Mouse (Mus musculus): ENCODE measurements around the gene Akap5. TPM values are rescaled to one million over a fixed set of nuclear protein-coding genes. Genes with fewer than 3 reads are reported as not detected.
A peak's percentile ranks its signal among the peaks of the same experiment; 100 is the strongest.

Akap5 gene
- polyA plus RNA-seq, 1 experiment from 2014 or later, result 12.1 TPM

DNA sequence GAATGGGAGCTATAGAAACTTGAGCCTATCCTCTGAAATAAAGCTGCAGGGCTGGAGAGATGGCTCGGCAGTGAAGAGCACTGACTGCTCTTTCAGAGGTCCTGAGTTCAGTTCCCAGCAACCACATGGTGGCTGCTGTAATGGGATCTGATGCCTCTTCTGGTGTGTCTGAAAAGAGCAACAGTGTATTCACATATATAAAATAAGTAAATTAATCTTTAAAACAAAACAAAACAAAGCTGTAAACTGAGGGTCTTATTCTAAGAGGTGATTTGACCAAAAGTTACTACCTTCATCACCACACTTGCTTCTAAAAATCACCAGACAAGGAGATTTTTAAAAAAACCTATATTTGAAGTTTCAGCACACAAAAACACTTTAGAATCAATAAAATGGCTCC, 36.2 kb downstream of the Akap5 start:
- Histone ChIP-seq H3K36me3 (replicated peaks; ENCODE audit: control insufficient read depth, insufficient read depth) (no peaks in the 10 kb centered on the region), H3K4me1 (replicated peaks; ENCODE audit: control insufficient read depth, insufficient read depth, low read length) (peaks cover 3% of the 10 kb centered on the region; the same call in 1 of the 2 replicates), H3K9ac (no peak overlapping the region), H3K4me3 (replicated peaks; ENCODE audit: low read length) (no peak overlapping the region), H3K27ac (no peak overlapping the region), H3K9me3 (ENCODE audit: control insufficient read depth, low read length) (no peaks in the 10 kb centered on the region), H3K4me2 (replicated peaks) (no peak overlapping the region), H3K27me3 (ENCODE audit: control insufficient read depth, insufficient read depth, low read length) (no peaks in the 10 kb centered on the region)
- 40% methylated on average over 1 of the region's 1 CpGs for WGBS
- DNase-seq (ENCODE audit: low spot score), result no peak
- ATAC-seq (ENCODE audit: low FRiP score), result no peak

DNA sequence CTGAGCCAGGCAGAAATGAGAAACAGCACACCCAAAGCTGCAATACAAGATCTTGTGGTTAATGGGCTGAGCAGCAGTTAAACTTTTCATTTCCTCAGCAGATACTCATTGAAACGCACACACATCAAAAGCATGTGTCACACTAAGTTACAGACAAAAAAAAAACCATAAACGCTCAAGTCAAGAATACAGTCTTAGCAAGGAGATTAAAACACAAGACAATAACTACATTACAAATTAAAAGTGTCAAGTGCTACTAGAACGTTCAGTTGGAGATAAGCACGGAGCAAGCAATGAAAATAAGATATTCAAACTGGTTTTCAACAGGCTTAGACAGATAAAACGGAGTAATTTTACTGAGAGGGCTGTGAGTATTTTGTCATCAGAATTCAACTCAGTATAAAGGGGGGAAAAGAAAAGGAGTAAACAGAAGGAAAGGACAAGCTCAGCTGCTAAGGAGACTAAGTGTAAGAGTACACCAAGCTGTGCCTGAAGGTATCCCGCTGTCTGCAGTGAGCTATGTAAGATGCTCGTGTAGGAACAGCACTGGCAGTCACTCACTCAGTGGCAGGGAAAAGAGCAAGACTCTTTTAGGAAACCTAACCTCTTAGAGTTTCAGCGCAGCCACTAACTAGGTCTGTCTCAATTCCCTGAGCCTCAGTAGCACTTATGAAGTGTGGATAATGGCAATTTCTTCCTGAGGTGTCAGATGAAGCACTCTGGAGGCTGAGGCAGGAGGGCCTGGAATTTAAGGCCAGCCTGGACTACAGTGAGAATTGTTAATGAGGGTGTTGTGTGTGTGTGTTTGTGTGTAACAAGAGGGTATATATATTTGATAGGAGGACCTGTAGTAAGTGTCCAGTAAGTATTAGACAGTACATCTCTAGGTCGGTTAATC, 37.0 kb downstream of the Akap5 start:
- Histone ChIP-seq H3K4me1 (replicated peaks; ENCODE audit: control insufficient read depth, insufficient read depth, low read length) (peaks cover 9% of the 10 kb centered on the region; the same call in 1 of the 2 replicates), H3K36me3 (replicated peaks; ENCODE audit: control insufficient read depth, insufficient read depth) (no peaks in the 10 kb centered on the region), H3K4me2 (replicated peaks) (no peak overlapping the region), H3K9ac (no peak overlapping the region), H3K4me3 (replicated peaks; ENCODE audit: low read length) (no peak overlapping the region), H3K27ac (no peak overlapping the region), H3K9me3 (ENCODE audit: control insufficient read depth, low read length) (no peaks in the 10 kb centered on the region), H3K27me3 (ENCODE audit: control insufficient read depth, insufficient read depth, low read length) (no peaks in the 10 kb centered on the region)
- ATAC-seq (ENCODE audit: low FRiP score) (no peak), DNase-seq (ENCODE audit: low spot score) (no peak)
- WGBS, result 81% methylated on average over 9 of the region's 9 CpGs

DNA sequence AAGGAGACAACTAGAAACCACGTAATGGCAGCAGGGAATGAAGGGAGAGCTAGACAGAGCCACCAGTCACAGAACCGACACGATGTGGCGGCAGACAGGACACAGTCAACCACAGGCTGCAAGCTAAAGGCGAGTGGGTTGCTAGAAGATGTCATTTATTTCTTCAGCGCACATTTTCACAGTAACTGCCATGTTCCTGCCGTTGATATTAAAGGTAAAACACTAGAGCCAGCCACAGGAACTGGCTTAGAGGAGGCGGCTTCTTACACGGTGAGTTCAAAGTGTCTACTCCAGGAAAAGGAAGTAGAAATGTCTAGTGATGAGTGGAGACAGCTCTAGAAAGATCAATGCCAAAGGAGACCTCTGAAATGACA, 37.6 kb downstream of the Akap5 start:
- H3K36me3 ChIP-seq (replicated peaks; ENCODE audit: control insufficient read depth, insufficient read depth), result no peaks in the 10 kb centered on the region
- H3K4me2 ChIP-seq (replicated peaks), result no peak overlapping the region
- peaks cover 15% of the 10 kb centered on the region for H3K4me1 ChIP-seq (replicated peaks; ENCODE audit: control insufficient read depth, insufficient read depth, low read length)
- H3K9me3 ChIP-seq (ENCODE audit: control insufficient read depth, low read length), result no peaks in the 10 kb centered on the region
- no peaks in the 10 kb centered on the region for H3K27me3 ChIP-seq (ENCODE audit: control insufficient read depth, insufficient read depth, low read length)
- H3K9ac ChIP-seq, result no peak overlapping the region
- WGBS, result 90% methylated on average over 9 of the region's 9 CpGs
- H3K27ac ChIP-seq, result no peak overlapping the region
- no peak for DNase-seq (ENCODE audit: low spot score)
- no peak overlapping the region for H3K4me3 ChIP-seq (replicated peaks; ENCODE audit: low read length)
- ATAC-seq (ENCODE audit: low FRiP score), result no peak

DNA sequence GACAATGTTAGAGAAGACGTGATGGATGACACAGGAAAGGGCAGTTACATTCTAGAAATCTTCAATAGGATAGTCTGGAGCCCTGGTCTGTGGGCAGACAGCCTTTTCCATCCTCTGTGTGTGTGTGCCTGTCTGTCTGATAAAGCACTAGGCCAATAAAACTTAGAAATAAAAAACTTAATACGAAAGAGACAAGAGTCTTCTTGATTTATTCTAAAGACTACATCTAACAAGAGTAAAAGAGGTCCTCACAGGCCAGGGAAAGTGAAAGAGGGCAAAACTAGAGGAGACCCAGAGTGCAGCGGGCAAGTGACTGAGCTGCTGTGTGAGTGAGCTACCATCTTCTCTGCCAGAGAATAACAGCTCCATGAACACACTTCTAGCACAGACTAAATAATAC, 41.6 kb downstream of the Akap5 start:
- H3K4me1 ChIP-seq (replicated peaks; ENCODE audit: control insufficient read depth, insufficient read depth, low read length), result peaks cover 28% of the 10 kb centered on the region
- no peaks in the 10 kb centered on the region for H3K9me3 ChIP-seq (ENCODE audit: control insufficient read depth, low read length)
- H3K9ac ChIP-seq, result 0 out of 2 replicates have a peak overlapping the region, but pooled peaks have one; percentile 20
- H3K36me3 ChIP-seq (replicated peaks; ENCODE audit: control insufficient read depth, insufficient read depth), result no peaks in the 10 kb centered on the region
- no peak overlapping the region for H3K4me2 ChIP-seq (replicated peaks)
- DNase-seq (ENCODE audit: low spot score), result no peak
- ATAC-seq (ENCODE audit: low FRiP score), result no peak
- WGBS, result 87% methylated on average over 3 of the region's 3 CpGs
- H3K4me3 ChIP-seq (replicated peaks; ENCODE audit: low read length), result no peak overlapping the region
- H3K27me3 ChIP-seq (ENCODE audit: control insufficient read depth, insufficient read depth, low read length), result no peaks in the 10 kb centered on the region
- H3K27ac ChIP-seq, result no peak overlapping the region

DNA sequence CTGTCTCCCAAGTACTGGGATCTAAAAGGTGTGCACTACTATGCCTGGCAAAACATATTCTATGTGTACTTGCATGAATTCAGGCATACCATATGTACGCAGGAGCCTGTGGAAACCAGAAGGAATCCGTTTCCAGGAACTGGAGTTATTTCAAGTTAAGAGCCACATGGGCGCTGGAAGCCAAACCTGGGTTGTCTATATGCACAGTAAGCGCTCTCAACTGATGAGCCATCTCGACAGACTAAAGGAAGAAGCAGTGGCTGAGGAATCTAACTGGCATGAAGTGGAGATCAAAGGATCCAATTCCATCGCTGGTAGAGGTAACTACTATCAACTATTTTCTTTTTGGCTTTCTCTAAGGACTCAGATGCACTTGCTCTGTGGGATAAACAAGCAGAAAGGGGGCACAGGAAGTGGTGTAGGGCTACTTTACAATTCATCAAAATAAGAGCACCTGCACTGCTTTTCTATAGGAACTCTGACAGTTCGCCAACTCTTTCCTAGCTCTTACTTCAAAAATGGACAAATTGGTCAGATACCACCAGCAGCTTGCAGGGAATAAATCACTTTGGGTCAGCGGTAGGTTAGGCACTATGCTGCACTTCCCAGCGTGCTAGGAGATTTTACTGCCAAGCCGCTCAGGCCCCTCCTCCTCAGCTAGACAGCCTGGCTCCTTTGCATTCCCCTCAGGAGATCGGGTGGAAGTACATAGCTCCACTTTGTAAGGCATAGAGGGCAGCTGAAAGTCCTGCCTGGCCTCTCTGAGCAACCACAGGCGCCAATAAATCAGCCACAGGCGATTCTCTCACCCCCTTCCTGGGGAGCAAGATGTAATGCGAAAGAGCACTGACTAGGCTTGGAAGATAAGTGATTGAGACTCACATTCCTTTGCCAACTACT, 42.7 kb downstream of the Akap5 start:
- peak overlapping the region; percentile 7; the same call in 1 of the 2 replicates for H3K27ac ChIP-seq
- no peak for ATAC-seq (ENCODE audit: low FRiP score)
- 25% methylated on average over 14 of the region's 14 CpGs for WGBS
- H3K27me3 ChIP-seq (ENCODE audit: control insufficient read depth, insufficient read depth, low read length), result no peaks in the 10 kb centered on the region
- H3K4me3 ChIP-seq (replicated peaks; ENCODE audit: low read length), result peak overlapping the region; percentile 96; the same call in 1 of the 2 replicates
- no peaks in the 10 kb centered on the region for H3K36me3 ChIP-seq (replicated peaks; ENCODE audit: control insufficient read depth, insufficient read depth)
- H3K4me2 ChIP-seq (replicated peaks), result peak overlapping the region; percentile 86
- H3K9ac ChIP-seq, result peak overlapping the region; percentile 99
- H3K4me1 ChIP-seq (replicated peaks; ENCODE audit: control insufficient read depth, insufficient read depth, low read length), result peaks cover 35% of the 10 kb centered on the region
- no peak for DNase-seq (ENCODE audit: low spot score)
- H3K9me3 ChIP-seq (ENCODE audit: control insufficient read depth, low read length), result no peaks in the 10 kb centered on the region

DNA sequence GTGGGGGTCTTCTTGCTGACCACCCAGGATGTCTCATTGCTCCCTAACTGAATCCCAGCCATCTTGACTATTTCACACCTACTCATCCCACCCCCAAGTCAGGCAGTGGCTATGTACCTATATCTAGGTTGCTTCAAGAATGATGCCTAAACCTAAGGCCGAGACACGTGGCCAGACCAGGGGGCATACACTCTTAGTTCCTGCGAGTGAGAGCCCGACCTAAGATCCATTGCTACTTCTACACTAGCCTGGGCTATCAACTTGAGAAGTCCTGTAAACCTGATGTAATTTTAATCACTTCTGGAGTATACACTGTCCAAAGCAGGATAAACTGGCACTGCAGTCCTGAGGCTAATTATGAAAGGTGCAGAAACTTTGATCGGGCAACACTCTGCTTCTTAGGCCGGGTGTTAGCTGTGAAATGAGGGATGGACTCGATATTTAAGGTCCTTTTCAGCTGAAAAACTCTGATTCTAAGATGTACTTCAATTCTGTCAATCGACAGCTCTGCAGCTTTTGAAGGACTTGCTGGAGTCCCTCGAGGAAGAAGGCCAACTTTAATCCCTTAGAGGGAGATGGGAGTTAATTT, 43.6 kb downstream of the Akap5 start:
- ATAC-seq (ENCODE audit: low FRiP score) (no peak), DNase-seq (ENCODE audit: low spot score) (no peak)
- Histone ChIP-seq H3K27me3 (ENCODE audit: control insufficient read depth, insufficient read depth, low read length) (no peaks in the 10 kb centered on the region), H3K4me3 (replicated peaks; ENCODE audit: low read length) (peak overlapping the region; percentile 96), H3K4me2 (replicated peaks) (peak overlapping the region; percentile 86), H3K9me3 (ENCODE audit: control insufficient read depth, low read length) (no peaks in the 10 kb centered on the region), H3K36me3 (replicated peaks; ENCODE audit: control insufficient read depth, insufficient read depth) (no peaks in the 10 kb centered on the region), H3K4me1 (replicated peaks; ENCODE audit: control insufficient read depth, insufficient read depth, low read length) (peaks cover 36% of the 10 kb centered on the region), H3K9ac (peak overlapping the region; percentile 99), H3K27ac (peak overlapping the region; percentile 98)
- WGBS, result 10% methylated on average over 9 of the region's 9 CpGs

DNA sequence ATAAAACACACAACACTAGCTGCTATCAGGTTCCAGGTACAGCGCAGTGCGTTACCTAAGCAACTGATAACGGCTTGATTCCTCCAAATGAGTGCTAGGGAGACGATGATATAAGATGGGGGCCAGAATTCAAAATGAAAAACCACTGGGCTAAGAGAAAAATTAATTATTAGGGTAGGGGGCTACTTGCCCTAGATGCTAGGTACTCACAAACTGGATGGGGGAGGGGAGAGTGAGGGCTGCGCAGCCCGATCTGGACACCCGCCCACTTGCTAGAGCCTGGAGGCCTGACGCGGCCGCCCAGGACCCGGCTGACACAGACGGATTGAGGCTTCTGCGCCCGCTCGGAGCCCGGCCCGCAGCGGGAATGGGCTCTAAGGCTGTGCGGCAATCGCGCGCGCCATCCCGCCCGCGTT, 44.1 kb downstream of the Akap5 start:
- Histone ChIP-seq H3K4me1 (replicated peaks; ENCODE audit: control insufficient read depth, insufficient read depth, low read length) (peaks cover 36% of the 10 kb centered on the region), H3K9me3 (ENCODE audit: control insufficient read depth, low read length) (no peaks in the 10 kb centered on the region), H3K4me3 (replicated peaks; ENCODE audit: low read length) (peak overlapping the region; percentile 96), H3K4me2 (replicated peaks) (peak overlapping the region; percentile 86), H3K27me3 (ENCODE audit: control insufficient read depth, insufficient read depth, low read length) (no peaks in the 10 kb centered on the region), H3K27ac (peak overlapping the region; percentile 98), H3K9ac (peak overlapping the region; percentile 99), H3K36me3 (replicated peaks; ENCODE audit: control insufficient read depth, insufficient read depth) (no peaks in the 10 kb centered on the region)
- 0% methylated on average over 26 of the region's 26 CpGs for WGBS
- DNase-seq (ENCODE audit: low spot score) (peak; percentile 71), ATAC-seq (ENCODE audit: low FRiP score) (peak; percentile 59)

DNA sequence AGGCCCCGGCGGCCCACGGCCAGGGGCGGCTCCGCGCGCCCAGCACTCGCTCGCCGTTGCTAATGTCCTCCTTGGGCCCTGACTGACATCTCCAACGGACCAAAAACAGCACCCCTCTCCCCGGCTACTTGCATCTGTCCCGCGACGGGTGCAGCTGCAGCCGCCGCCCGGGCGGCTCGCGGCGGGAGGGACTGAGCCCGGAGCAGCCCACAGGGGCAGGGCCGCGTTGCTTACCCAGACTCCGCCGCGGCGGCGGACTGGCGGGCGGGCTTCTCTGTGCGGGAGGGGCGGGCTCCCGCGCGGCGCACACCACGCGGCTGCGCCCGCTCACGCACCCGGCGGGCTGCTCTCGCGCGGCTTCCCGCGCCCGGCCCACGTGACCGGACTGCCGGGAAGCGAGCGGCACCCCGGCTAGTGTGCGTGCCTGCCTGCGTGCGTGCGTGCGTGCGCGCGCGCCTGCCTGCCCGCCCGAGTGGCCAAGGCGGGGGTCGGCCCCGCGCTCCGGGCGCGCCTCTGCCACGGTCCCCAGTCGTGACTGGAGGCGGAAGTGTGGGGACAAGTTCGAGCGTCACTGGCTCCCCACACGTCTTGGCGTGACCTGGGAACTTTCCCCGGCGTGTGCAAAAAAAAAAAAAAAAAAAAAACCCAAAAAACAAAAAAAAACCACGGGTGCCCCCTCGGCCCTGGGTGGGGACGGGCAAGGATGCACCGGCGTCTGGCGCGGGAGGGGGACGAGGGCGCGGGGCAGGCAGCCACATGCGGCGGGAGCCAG, 44.7 kb downstream of the Akap5 start, which contains the start of gene Zbtb25:
Gene Zbtb25 (minus strand): TSS at position 397 of the 772 bp plus-strand sequence.
- Histone ChIP-seq H3K4me3 (replicated peaks; ENCODE audit: low read length) (peak within 1 kb of the TSS; percentile 96), H3K4me2 (replicated peaks) (peak within 1 kb of the TSS; percentile 86), H3K27me3 (ENCODE audit: control insufficient read depth, insufficient read depth, low read length) (no peaks in the 10 kb centered on the region), H3K36me3 (replicated peaks; ENCODE audit: control insufficient read depth, insufficient read depth) (no peaks in the 10 kb centered on the region), H3K4me1 (replicated peaks; ENCODE audit: control insufficient read depth, insufficient read depth, low read length) (peaks cover 36% of the 10 kb centered on the region), H3K27ac (peak within 1 kb of the TSS; percentile 98), H3K9ac (peak within 1 kb of the TSS; percentile 99), H3K9me3 (ENCODE audit: control insufficient read depth, low read length) (no peaks in the 10 kb centered on the region)
- peak; percentile 92 for DNase-seq (ENCODE audit: low spot score)
- under 1% methylated on average over 93 of the region's 96 CpGs for WGBS
- peak; percentile 92 for ATAC-seq (ENCODE audit: low FRiP score)

Measured in hindbrain, embryonic 14.5 days (tissue).